Mouse (Mus musculus): Measurements from ENCODE around the gene Gm17657. TPM values are rescaled to one million over a fixed set of nuclear protein-coding genes. Genes with fewer than 3 reads are reported as not detected.

Gm17657 gene
- polyA plus RNA-seq (2015; fragmentation: Nextera tagmentation; extraction: Ambion mirVana) = not detected in 2 replicates

DNA sequence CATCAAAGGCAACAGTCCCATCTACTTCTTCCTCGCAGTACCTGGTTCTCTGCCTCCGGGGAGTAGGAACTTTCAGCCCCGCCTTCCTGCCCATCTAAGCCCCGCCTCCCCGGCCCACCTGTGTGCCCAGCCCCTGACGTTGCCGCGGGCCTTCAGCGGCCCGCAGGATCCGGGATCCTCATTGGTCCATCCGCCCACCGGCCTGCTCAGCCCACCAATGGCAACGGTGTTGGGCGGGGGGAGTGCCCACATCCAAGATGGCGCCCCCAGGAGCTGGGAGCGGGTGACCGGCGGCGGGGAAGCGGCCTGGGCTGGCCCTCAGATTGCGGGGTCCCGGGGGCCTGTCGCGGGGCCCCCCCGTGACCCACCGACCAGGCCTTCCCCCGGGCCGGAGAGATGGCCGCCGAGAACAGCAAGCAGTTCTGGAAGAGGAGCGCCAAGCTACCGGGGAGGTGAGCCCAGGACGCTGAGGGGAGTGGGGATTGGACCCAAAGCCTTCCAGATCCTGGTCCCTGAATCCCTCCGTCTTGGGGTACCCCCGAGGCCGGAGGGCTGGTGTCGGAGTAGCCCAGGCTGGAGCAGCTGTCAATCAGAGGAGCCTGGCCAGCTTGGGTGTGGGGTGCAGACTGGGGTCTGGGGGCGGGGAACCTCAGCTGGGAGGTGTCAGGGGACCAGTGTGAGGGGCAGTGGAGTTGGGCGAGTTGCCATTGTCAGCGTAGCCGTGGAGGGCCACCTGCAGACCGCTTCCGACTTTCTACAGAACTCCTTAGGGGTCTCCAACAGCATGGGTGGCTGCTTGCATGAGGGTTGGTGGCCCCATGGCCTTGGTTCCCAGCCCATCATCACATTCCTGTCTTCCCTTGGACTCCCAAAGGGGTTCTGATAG is at the start of gene Gm17657, which contains the start of gene Tbc1d22b:
Gene Gm17657 (minus strand): TSS at position 96 of the 886 bp plus-strand sequence.
Gene Tbc1d22b (plus strand): TSS at position 243 of the 886 bp plus-strand sequence.
- peak; percentile 97 for ATAC-seq (replicated peaks; ENCODE audit: low FRiP score)
- Histone ChIP-seq H3K9ac (peak within 1 kb of the TSS; percentile 95), H3K4me2 (peak within 1 kb of the TSS; percentile 77), H3K27me3 (no peaks in the 10 kb centered on the region), H3K36me3 (no peaks in the 10 kb centered on the region), H3K4me1 (peaks cover 27% of the 10 kb centered on the region), H3K27ac (peak within 1 kb of the TSS; percentile 77), H3K9me3 (replicated peaks) (no peaks in the 10 kb centered on the region), H3K4me3 (replicated peaks) (peak within 1 kb of the TSS; percentile 92)
- under 1% methylated on average over 44 of the region's 44 CpGs for WGBS

DNA sequence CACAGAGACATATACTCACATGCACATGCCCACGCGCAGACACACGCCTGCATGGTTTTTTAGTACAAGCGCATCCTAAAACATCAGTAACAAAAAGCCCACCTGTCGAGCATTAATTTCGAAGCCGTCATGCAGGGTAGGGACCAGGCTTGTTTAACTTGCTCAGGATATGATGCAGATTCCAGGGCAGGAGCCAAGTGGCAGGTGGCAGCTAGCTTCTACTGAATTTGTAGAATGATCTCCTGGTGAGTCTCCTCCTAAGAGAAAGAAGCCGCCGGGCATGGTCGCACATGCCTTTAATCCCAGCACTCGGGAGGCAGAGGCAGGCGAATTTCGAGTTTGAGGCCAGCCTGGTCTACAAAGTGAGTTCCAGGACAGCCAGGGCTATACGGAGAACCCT is 49.6 kb upstream of the Gm17657 start:
- no peak for ATAC-seq (replicated peaks; ENCODE audit: low FRiP score)
- Histone ChIP-seq H3K27ac (no peak overlapping the region), H3K27me3 (no peaks in the 10 kb centered on the region), H3K9ac (no peak overlapping the region), H3K4me1 (0 out of 2 replicates have a peak, but pooled peaks cover 4% of the 10 kb centered on the region), H3K36me3 (peaks cover 72% of the 10 kb centered on the region), H3K4me2 (no peak overlapping the region), H3K4me3 (replicated peaks) (no peak overlapping the region), H3K9me3 (replicated peaks) (no peaks in the 10 kb centered on the region)
- 95% methylated on average over 14 of the region's 14 CpGs for WGBS

DNA sequence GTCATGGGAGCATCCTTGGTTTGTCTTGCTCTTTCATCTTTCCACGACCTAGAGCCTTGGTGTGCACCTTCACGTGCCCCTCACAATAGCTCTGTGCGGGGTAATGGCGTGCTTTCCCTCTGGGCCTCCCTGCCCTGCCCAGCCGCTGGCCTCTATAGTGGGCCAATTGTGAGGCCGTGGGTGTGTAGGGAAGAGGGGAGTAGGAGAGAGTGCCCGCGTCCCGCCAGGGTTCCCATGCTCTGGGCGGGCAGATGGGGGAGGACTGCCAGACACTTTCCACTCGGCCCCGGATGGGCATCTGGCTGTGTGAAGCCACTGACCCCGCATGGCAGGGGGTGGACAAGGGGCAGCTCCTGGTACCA is 47.3 kb upstream of the Gm17657 start:
- no peaks in the 10 kb centered on the region for H3K9me3 ChIP-seq (replicated peaks)
- ATAC-seq (replicated peaks; ENCODE audit: low FRiP score) = no peak
- 78% methylated on average over 13 of the region's 13 CpGs for WGBS
- no peak overlapping the region for H3K4me2 ChIP-seq
- no peak overlapping the region for H3K4me3 ChIP-seq (replicated peaks)
- 0 out of 2 replicates have a peak, but pooled peaks cover 4% of the 10 kb centered on the region for H3K4me1 ChIP-seq
- peaks cover 58% of the 10 kb centered on the region for H3K36me3 ChIP-seq
- H3K27ac ChIP-seq = no peak overlapping the region
- no peak overlapping the region for H3K9ac ChIP-seq
- no peaks in the 10 kb centered on the region for H3K27me3 ChIP-seq

DNA sequence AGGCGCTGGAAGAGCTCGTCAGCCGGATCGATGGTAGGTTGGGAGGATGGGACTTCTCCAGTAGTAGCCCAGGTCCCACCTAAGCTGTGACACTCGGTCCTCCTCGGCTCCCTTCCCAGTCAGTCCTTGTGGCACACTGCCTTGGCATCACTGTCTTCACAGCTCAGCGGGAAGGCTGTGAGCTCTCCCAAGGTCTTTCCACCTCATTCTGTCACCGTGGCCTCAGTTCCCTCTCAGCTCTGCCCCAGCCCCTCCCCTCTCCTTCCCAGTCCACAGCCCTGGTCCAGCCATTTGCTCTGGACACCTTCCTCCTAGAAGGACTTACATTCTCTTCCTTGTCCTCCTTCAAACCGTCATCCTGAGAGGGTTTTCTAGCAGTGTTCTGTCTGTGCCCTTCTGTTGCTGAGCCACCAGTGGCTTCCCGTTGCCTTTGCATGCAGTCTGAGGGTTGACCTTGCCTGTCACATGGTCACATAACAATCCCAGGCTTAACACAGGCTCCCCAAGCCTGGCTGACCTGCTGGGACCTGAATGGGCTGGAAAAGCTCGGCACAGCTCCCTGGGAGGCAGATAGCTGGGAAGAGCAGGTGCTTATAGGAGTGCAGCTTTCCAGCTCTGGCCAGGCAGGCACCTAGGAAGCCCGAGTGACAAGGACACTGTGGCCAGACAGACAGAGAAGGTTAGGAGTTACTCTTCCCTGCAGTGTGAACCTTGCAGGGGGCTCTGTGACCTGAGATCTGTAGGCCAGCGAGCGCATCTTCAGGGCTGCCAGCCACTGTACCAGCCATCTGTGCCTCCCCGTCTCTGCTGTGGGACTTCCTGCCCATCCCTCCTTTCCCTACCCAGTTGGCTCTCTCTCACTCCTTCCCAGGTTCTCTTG is 46.7 kb upstream of the Gm17657 start:
- Histone ChIP-seq H3K4me3 (replicated peaks) (no peak overlapping the region), H3K27ac (no peak overlapping the region), H3K9me3 (replicated peaks) (no peaks in the 10 kb centered on the region), H3K9ac (no peak overlapping the region), H3K27me3 (no peaks in the 10 kb centered on the region), H3K4me2 (no peak overlapping the region), H3K36me3 (peaks cover 55% of the 10 kb centered on the region), H3K4me1 (0 out of 2 replicates have a peak, but pooled peaks cover 4% of the 10 kb centered on the region)
- no peak for ATAC-seq (replicated peaks; ENCODE audit: low FRiP score)
- 79% methylated on average over 15 of the region's 15 CpGs for WGBS

DNA sequence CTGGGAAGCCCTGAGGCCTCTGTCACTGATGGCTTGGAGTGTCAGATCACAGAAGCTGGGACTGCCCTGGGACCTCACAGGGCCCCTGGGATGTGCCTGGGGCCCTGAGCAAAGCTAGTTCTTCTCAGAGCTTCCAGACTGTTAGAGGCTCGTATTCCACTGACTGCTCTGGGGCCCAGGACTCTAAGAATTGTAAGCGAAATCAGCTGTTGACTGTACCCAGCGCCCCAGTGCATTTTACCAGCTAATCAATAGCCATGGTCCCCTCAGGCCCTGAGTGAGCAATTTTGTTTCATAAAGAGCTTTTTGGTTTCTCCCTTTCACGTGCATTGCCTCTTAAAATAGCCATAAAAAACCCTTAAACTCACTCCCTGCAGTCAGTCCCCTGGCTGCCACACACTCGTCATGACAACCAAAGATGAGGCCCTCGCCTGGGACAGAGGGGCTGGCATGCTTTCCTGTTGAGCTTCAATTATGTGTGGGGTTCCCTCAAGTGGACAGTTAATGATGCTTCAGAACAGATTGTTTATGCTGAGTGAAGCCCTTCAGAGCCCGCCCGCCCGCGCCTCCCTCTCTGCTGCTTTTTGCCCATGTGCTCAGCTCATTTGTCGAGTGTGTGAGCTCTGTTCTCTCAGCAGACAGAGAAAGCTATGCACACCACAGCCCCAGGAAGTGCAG is 39.9 kb upstream of the Gm17657 start:
- no peak for ATAC-seq (replicated peaks; ENCODE audit: low FRiP score)
- H3K9ac ChIP-seq = no peak overlapping the region
- 60% methylated on average over 11 of the region's 11 CpGs for WGBS

DNA sequence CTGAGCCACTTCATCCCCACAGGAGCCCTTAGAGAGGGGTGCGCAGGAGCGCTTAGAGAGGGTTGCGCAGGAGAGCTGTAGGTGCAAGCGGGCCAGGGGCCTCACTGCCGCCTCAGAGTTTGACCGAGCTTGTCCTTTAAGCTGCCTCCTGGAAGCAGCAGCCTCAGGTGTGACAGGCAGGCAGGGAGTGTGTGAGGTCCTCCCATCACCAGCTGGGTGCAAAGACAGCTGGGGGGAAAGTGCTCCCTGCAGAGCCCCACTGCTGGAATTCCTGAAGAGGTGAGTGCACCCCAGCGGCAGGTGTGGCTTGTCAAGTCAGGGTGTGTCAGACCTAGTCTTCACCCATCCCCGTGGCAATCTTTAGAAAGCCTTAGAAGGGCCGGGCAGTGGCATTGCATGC is 37.5 kb upstream of the Gm17657 start:
- H3K27ac ChIP-seq = no peak overlapping the region
- no peak overlapping the region for H3K4me2 ChIP-seq
- H3K9me3 ChIP-seq (replicated peaks) = no peaks in the 10 kb centered on the region
- H3K36me3 ChIP-seq = peaks cover 31% of the 10 kb centered on the region
- H3K4me1 ChIP-seq = 0 out of 2 replicates have a peak, but pooled peaks cover 2% of the 10 kb centered on the region
- no peak overlapping the region for H3K4me3 ChIP-seq (replicated peaks)
- no peak overlapping the region for H3K9ac ChIP-seq
- no peak for ATAC-seq (replicated peaks; ENCODE audit: low FRiP score)
- H3K27me3 ChIP-seq = no peaks in the 10 kb centered on the region
- 87% methylated on average over 9 of the region's 9 CpGs for WGBS

More for the DNA sequence above, 39.9 kb upstream of the Gm17657 start:
- no peak overlapping the region for H3K27ac ChIP-seq
- 0 out of 2 replicates have a peak, but pooled peaks cover 2% of the 10 kb centered on the region for H3K4me1 ChIP-seq
- H3K36me3 ChIP-seq = peaks cover 20% of the 10 kb centered on the region
- no peak overlapping the region for H3K4me3 ChIP-seq (replicated peaks)
- H3K9me3 ChIP-seq (replicated peaks) = no peaks in the 10 kb centered on the region
- no peak overlapping the region for H3K4me2 ChIP-seq
- H3K27me3 ChIP-seq = no peaks in the 10 kb centered on the region

DNA sequence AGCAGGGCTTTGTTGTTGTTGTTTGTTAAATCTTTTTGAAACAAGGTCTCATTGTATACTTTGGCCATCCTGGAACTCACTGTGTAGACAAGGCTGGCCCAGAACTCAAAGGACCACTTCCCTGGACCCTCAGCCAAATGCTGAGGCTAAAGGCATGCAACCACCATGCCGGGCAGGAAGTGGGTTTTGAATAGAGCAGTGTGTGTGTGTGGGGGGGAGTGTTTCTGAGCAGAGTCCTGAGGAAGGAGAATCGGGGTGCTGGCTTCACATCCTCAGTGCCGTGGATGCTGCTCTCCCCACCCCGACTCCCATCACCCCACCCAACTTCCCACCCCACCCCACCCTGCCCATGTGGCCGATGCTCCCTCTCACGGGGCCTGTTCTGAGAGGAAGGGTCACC is 36.0 kb upstream of the Gm17657 start:
- 87% methylated on average over 6 of the region's 6 CpGs for WGBS
- H3K27ac ChIP-seq = no peak overlapping the region
- H3K4me2 ChIP-seq = no peak overlapping the region
- H3K9me3 ChIP-seq (replicated peaks) = no peaks in the 10 kb centered on the region
- H3K4me1 ChIP-seq = 0 out of 2 replicates have a peak, but pooled peaks cover 2% of the 10 kb centered on the region
- no peaks in the 10 kb centered on the region for H3K27me3 ChIP-seq
- ATAC-seq (replicated peaks; ENCODE audit: low FRiP score) = no peak
- H3K36me3 ChIP-seq = peaks cover 39% of the 10 kb centered on the region
- no peak overlapping the region for H3K9ac ChIP-seq
- H3K4me3 ChIP-seq (replicated peaks) = no peak overlapping the region

DNA sequence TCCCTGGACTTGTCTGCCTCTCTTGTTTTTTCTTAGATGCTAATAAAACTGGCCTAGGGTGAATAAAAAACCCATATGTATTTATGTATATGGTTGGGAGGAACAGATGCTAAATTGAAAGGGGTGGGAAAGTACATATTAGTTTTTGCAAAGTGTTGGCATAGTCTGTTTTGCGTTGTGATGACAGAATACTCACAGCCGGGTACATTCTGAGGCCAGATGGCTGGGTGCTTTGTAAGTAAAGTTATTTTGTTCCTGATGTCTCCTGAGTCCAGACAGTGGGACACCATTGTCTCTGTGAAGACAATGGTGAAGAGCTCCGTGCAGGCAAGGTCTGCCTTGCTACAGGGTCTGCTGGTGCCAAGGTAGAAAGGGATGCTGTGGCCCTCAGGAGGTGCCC is 35.3 kb upstream of the Gm17657 start:
- WGBS = 89% methylated on average over 3 of the region's 3 CpGs
- H3K9ac ChIP-seq = no peak overlapping the region
- ATAC-seq (replicated peaks; ENCODE audit: low FRiP score) = no peak
- no peak overlapping the region for H3K4me3 ChIP-seq (replicated peaks)
- H3K36me3 ChIP-seq = peaks cover 45% of the 10 kb centered on the region
- H3K27me3 ChIP-seq = no peaks in the 10 kb centered on the region
- 0 out of 2 replicates have a peak, but pooled peaks cover 2% of the 10 kb centered on the region for H3K4me1 ChIP-seq
- no peaks in the 10 kb centered on the region for H3K9me3 ChIP-seq (replicated peaks)
- no peak overlapping the region for H3K4me2 ChIP-seq
- H3K27ac ChIP-seq = no peak overlapping the region

DNA sequence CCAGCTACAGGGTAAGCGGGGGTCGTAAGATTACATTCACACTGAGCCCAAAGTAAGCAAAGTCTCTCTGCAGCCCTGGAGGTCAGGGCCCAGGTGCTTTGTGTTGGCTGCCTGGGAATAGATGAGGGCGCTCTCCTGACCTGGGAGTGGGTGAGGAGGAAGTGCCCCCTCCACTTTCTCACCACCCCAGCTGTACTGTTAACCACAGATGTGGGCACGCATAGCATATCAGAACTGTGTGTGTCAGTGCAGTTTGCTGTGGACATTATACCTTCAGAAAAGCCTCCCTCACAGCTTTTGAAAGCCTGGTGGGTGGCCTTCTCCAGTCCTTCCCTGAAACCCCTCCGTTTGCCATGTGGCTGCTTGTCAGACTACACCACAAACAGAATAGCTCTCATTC is 34.9 kb upstream of the Gm17657 start:
- ATAC-seq (replicated peaks; ENCODE audit: low FRiP score) = no peak
- 79% methylated on average over 5 of the region's 5 CpGs for WGBS
- no peak overlapping the region for H3K4me2 ChIP-seq

DNA sequence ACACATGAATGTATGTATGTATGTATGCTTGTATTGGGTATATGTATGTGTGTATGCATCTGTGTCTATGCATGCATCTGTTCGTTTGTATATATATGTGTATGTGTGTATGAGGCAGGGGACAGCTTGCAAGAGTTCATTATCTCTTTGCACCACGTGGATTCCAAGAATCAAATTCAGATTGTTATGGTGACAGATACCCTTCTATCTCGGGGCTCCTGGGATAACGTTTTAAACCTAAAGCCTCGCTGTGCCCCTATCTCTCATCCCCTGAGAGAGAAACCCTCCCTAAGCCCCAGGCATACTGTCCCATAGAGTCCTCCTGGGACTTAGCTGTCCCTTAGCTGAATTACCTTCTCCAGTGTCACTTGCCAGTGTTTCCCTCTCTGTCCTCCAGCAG is 34.1 kb upstream of the Gm17657 start:
- no peaks in the 10 kb centered on the region for H3K27me3 ChIP-seq
- no peak for ATAC-seq (replicated peaks; ENCODE audit: low FRiP score)
- no peaks in the 10 kb centered on the region for H3K4me1 ChIP-seq
- H3K27ac ChIP-seq = no peak overlapping the region
- no peak overlapping the region for H3K9ac ChIP-seq
- no peaks in the 10 kb centered on the region for H3K9me3 ChIP-seq (replicated peaks)
- no peak overlapping the region for H3K4me2 ChIP-seq
- H3K4me3 ChIP-seq (replicated peaks) = no peak overlapping the region
- WGBS = 87% methylated on average over 5 of the region's 5 CpGs
- peaks cover 57% of the 10 kb centered on the region for H3K36me3 ChIP-seq

More for the DNA sequence above, 34.9 kb upstream of the Gm17657 start:
- H3K27ac ChIP-seq = no peak overlapping the region
- 0 out of 2 replicates have a peak, but pooled peaks cover 2% of the 10 kb centered on the region for H3K4me1 ChIP-seq
- H3K27me3 ChIP-seq = no peaks in the 10 kb centered on the region
- no peak overlapping the region for H3K4me3 ChIP-seq (replicated peaks)
- no peak overlapping the region for H3K9ac ChIP-seq
- no peaks in the 10 kb centered on the region for H3K9me3 ChIP-seq (replicated peaks)
- peaks cover 49% of the 10 kb centered on the region for H3K36me3 ChIP-seq

DNA sequence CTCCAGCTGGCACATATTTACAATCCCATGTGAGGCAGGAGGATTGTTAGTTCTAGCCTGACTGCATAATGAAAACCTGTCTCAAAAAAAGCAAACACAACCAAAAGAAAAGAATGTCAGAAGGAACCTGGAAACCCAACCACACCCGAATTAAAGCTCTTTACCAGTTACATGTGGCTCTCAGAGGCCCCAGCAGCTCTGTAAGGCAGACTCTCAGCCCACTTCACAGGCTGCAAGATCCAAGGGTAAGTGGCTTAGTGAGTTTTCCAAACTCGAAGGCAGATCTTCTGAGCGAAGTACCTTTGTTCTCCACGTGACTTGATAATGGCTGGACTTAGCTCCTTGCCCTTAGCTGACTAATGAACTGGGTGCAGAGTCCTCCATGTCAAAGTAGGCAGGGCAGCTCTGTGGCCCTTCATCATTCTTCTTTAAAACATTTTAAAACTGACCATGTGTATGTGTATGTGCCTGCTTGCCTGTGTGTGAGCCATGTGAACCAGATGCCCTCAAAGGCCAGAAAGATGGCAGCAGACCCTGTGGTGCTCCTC is 30.2 kb upstream of the Gm17657 start:
- WGBS = 88% methylated on average over 4 of the region's 4 CpGs
- H3K9ac ChIP-seq = no peak overlapping the region
- no peak overlapping the region for H3K4me2 ChIP-seq
- H3K27me3 ChIP-seq = no peaks in the 10 kb centered on the region
- no peak overlapping the region for H3K27ac ChIP-seq
- peaks cover 89% of the 10 kb centered on the region for H3K36me3 ChIP-seq
- no peak for ATAC-seq (replicated peaks; ENCODE audit: low FRiP score)
- H3K9me3 ChIP-seq (replicated peaks) = no peaks in the 10 kb centered on the region
- H3K4me3 ChIP-seq (replicated peaks) = no peak overlapping the region
- no peaks in the 10 kb centered on the region for H3K4me1 ChIP-seq

Data from kidney, embryonic 15.5 days (tissue).